Mouse (Mus musculus) neural tube, embryonic 14.5 days (tissue): ENCODE results near the gene Vat1. TPM values are rescaled to one million over a fixed set of nuclear protein-coding genes. Genes with fewer than 3 reads are reported as not detected.

Experiments
- ATAC-seq: fragments of 200-750 bp; cut with Nextera tagmentation; 2 replicates; pipeline ENCODE4 v1.8.0; 2017; ENCODE audit warnings: low read depth, mild to moderate bottlenecking, moderate TSS enrichment, moderate library complexity
- H3K27ac ChIP-seq: fragments of 300-500 bp; sonication (generic); 2 replicates; pipeline ENCODE4 v1.5.1; 2014; ENCODE audit warnings: low read depth, mild to moderate bottlenecking, control low read depth, low read length, moderate library complexity, mixed read lengths
- H3K27me3 ChIP-seq: fragments of 300-500 bp; sonication (generic); 2 replicates; pipeline ENCODE4 v1.6.1; 2014; ENCODE audit warnings: low read length; ENCODE audit not compliant: control insufficient read depth, insufficient read depth
- H3K36me3 ChIP-seq: fragments of 300-500 bp; sonication (generic); 2 replicates; pipeline ENCODE4 v1.6.1; 2014; ENCODE audit warnings: low read length, mixed read lengths; ENCODE audit not compliant: control insufficient read depth, insufficient read depth
- H3K4me1 ChIP-seq: fragments of 300-500 bp; sonication (generic); 2 replicates; pipeline ENCODE4 v1.6.1; 2014; ENCODE audit warnings: low read length; ENCODE audit not compliant: control insufficient read depth, insufficient read depth
- H3K4me2 ChIP-seq: fragments of 300-500 bp; sonication (generic); 2 replicates; pipeline ENCODE4 v1.6.1; 2014; ENCODE audit warnings: mild to moderate bottlenecking, low read depth, low read length, control low read depth
- H3K4me3 ChIP-seq: fragments of 300-500 bp; sonication (generic); 2 replicates; pipeline ENCODE4 v1.5.1; 2014; ENCODE audit warnings: low read depth, low read length, control low read depth, mixed read lengths
- H3K9ac ChIP-seq: fragments of 300-500 bp; sonication (generic); replicated peaks from 2 replicates; pipeline ENCODE4 v1.6.1; 2014; ENCODE audit warnings: low read depth, mild to moderate bottlenecking, control low read depth, low read length, mixed read lengths
- H3K9me3 ChIP-seq: fragments of 300-500 bp; sonication (generic); 2 replicates; pipeline ENCODE4 v1.6.1; 2016; ENCODE audit warnings: low read length; ENCODE audit not compliant: control insufficient read depth
- WGBS: fragments of 180-500 bp; shearing (Covaris S2); extraction: QIAGEN DNeasy Blood & Tissue Kit; methylation state at CpG from one replicate; pipeline ENCODE4 v1.1.7; 2014; 5-methylcytosine and 5-hydroxymethylcytosine counted together
- polyA plus RNA-seq: library from polyadenylated mRNA; unstranded; fragments of >200 nt; fragmentation: Nextera tagmentation; extraction: Ambion mirVana; gene quantifications from 2 replicates; pipeline ENCODE4 v1.2.1, GENCODE M21; 2014

The Vat1 gene
- polyA plus RNA-seq = 67.4 and 90.8 TPM in 2 replicates

DNA sequence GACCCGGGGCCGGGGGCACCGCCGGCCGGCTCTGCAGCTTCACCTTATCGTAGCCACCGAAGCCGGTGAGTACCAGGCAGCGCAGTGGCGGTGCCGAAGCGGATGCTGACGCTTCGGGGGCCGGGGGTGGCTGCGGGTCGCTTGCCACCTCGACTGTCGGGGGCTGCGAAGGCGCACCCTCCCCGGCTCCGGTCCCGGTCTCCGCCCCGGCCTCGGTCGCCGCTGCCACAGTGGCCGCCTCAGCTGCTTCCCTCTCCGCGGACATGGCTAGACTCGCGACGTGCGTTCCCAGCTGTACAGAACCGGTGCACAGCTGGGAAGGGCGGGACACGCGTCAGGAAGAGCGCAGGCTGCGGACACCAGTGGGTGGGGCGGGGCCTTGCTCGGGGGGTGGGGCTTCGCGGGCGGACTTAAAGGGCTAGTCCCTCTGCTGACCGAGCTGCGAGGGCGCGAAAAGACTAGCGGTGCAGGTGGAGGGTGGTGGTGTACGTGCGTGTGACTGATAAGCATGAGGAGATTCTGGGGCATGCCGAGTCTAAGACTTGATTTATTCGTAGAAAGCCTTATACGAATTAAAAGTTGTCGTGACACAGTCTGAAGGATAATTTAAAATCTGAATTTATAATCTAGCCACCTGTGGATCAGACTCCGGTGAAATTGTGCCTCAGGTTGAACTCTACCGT is at the start of gene Vat1:
Vat1 (minus strand) TSS at position 362 of the 683 bp plus-strand sequence.
- 2% methylated on average over 56 of the region's 60 CpGs for WGBS
- Histone ChIP-seq H3K4me2 (peak within 1 kb of the TSS; percentile 62), H3K4me1 (peaks cover 37% of the 10 kb centered on the region), H3K36me3 (peaks cover 14% of the 10 kb centered on the region), H3K9ac (peak within 1 kb of the TSS; percentile 72), H3K9me3 (no peaks in the 10 kb centered on the region), H3K27ac (peak within 1 kb of the TSS; percentile 89), H3K27me3 (no peaks in the 10 kb centered on the region), H3K4me3 (peak within 1 kb of the TSS; percentile 79)
- ATAC-seq = peak; percentile 74

GRCm38 (mm10) chr11:101507090-101507489 is 41.1 kb upstream of the Vat1 start:
- WGBS = 92% methylated on average over 7 of the region's 7 CpGs
- no peak for ATAC-seq
- no peaks in the 10 kb centered on the region for H3K36me3 ChIP-seq

DNA sequence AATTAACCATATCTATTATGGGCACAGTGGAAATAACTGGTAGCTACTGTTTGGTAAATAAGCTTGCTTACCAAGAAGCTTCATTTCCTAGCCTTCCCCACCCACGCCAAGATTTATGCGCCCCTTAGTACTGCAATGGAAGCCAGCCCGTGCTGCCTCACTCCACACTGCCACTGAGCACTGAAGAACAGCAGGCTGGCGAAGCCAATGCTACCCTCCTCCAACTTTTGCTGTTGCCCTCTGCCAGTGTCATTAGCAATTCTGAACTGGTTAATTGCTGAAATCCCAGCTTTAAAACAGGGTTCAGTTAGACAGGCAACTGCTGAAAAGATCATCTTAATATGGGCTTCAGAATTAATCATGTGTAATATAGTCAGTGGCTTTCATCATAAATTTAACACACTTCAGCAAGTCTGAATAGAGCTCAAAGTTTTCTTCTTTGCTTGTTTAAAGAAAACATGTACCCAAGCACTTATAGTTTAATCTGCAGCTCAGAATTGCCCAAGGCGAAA is 40.3 kb upstream of the Vat1 start:
- no peak overlapping the region for H3K4me3 ChIP-seq
- no peaks in the 10 kb centered on the region for H3K9me3 ChIP-seq
- no peak overlapping the region for H3K9ac ChIP-seq
- no peak overlapping the region for H3K4me2 ChIP-seq
- H3K4me1 ChIP-seq = no peaks in the 10 kb centered on the region
- no peak for ATAC-seq
- H3K36me3 ChIP-seq = no peaks in the 10 kb centered on the region
- 83% methylated on average over 5 of the region's 5 CpGs for WGBS
- no peaks in the 10 kb centered on the region for H3K27me3 ChIP-seq
- no peak overlapping the region for H3K27ac ChIP-seq

More at GRCm38 (mm10) chr11:101507090-101507489, 41.1 kb upstream of the Vat1 start:
- Histone ChIP-seq H3K27me3 (no peaks in the 10 kb centered on the region), H3K9me3 (no peaks in the 10 kb centered on the region), H3K4me3 (no peak overlapping the region), H3K4me1 (no peaks in the 10 kb centered on the region), H3K9ac (no peak overlapping the region), H3K27ac (no peak overlapping the region), H3K4me2 (no peak overlapping the region)

- no peak for ATAC-seq
- no peak overlapping the region for H3K27ac ChIP-seq
- WGBS = 73% methylated on average over 6 of the region's 6 CpGs
- H3K27me3 ChIP-seq = no peaks in the 10 kb centered on the region
- no peaks in the 10 kb centered on the region for H3K4me1 ChIP-seq
- H3K4me2 ChIP-seq = no peak overlapping the region
- H3K9me3 ChIP-seq = no peaks in the 10 kb centered on the region
- no peak overlapping the region for H3K4me3 ChIP-seq
- no peaks in the 10 kb centered on the region for H3K36me3 ChIP-seq
- no peak overlapping the region for H3K9ac ChIP-seq
These were observed 20.1 kb upstream of the Vat1 start for GRCm38 (mm10) chr11:101486126-101486525.

DNA sequence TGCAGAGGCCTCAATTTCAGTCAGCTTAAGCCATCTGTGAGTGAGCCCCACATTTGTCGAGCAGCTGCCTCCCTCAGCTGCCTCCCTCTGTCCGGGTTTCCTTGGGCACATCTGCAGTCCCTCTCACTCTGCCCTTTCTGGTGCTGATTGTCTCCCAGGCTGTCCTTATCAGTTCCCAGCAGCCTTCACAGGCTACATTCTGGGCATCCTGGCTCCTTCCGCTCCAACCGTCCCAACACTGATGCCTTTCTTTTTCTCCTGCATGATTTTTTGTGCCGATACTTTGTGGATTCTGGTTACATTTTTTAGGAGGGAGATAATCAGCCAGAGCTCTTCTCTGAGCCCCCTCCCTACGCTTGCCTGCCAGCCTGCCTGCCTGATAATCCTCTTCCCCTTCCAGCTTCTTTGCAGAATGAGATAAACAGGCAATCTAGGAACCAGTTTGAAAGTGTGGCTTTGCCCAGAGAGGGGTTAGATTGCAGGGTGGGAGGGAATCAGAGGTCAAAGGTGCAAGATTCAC is 19.5 kb upstream of the Vat1 start:
- Histone ChIP-seq H3K27ac (no peak overlapping the region), H3K9ac (no peak overlapping the region)
- no peak for ATAC-seq

DNA sequence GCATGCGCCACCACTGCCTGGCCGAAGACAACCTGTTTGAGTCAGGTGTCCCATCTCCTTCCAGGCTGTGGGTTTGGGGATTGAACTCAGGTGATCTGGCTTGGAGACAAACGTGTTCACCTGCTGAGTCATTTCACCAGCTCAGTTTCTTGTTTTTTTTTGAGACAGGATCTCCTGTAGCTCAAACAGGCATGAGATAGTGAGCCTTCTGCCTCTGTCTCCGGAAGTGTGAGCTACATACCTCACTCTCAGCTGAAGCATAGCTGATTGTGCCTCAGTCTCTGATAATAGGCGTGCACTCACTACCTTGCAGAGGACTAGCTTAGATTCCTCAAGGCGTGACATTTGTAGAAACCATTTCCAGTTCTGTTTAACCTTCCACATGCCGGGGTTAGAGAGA is 18.8 kb upstream of the Vat1 start:
- ATAC-seq = no peak
- H3K9me3 ChIP-seq = no peaks in the 10 kb centered on the region
- H3K36me3 ChIP-seq = no peaks in the 10 kb centered on the region
- no peak overlapping the region for H3K4me3 ChIP-seq
- WGBS = 90% methylated on average over 7 of the region's 7 CpGs
- H3K9ac ChIP-seq = no peak overlapping the region
- H3K4me2 ChIP-seq = no peak overlapping the region
- H3K4me1 ChIP-seq = no peaks in the 10 kb centered on the region
- no peak overlapping the region for H3K27ac ChIP-seq
- H3K27me3 ChIP-seq = no peaks in the 10 kb centered on the region

More for the DNA sequence above, 19.5 kb upstream of the Vat1 start:
- H3K9me3 ChIP-seq = no peaks in the 10 kb centered on the region
- no peak overlapping the region for H3K4me3 ChIP-seq
- no peak overlapping the region for H3K4me2 ChIP-seq
- no peaks in the 10 kb centered on the region for H3K36me3 ChIP-seq
- WGBS = 50% methylated on average over 6 of the region's 6 CpGs
- H3K27me3 ChIP-seq = no peaks in the 10 kb centered on the region
- no peaks in the 10 kb centered on the region for H3K4me1 ChIP-seq

GRCm38 (mm10) chr11:101484245-101484644 is 18.2 kb upstream of the Vat1 start:
- Histone ChIP-seq H3K9me3 (no peaks in the 10 kb centered on the region), H3K9ac (no peak overlapping the region), H3K4me2 (no peak overlapping the region), H3K27ac (no peak overlapping the region), H3K4me1 (peaks cover 2% of the 10 kb centered on the region; the same call in 1 of the 2 replicates), H3K27me3 (no peaks in the 10 kb centered on the region), H3K36me3 (no peaks in the 10 kb centered on the region), H3K4me3 (no peak overlapping the region)
- no peak for ATAC-seq
- WGBS = 72% methylated on average over 6 of the region's 6 CpGs

GRCm38 (mm10) chr11:101483804-101484203 is 17.8 kb upstream of the Vat1 start:
- no peak overlapping the region for H3K9ac ChIP-seq
- H3K27me3 ChIP-seq = no peaks in the 10 kb centered on the region
- no peak for ATAC-seq
- H3K27ac ChIP-seq = no peak overlapping the region
- no peak overlapping the region for H3K4me2 ChIP-seq
- peaks cover 5% of the 10 kb centered on the region; the same call in 1 of the 2 replicates for H3K4me1 ChIP-seq
- H3K36me3 ChIP-seq = no peaks in the 10 kb centered on the region
- H3K4me3 ChIP-seq = no peak overlapping the region
- H3K9me3 ChIP-seq = no peaks in the 10 kb centered on the region
- 9% methylated on average over 3 of the region's 3 CpGs for WGBS

- H3K27ac ChIP-seq = no peak overlapping the region
- no peak overlapping the region for H3K4me3 ChIP-seq
- no peak overlapping the region for H3K9ac ChIP-seq
- no peak overlapping the region for H3K4me2 ChIP-seq
- no peaks in the 10 kb centered on the region for H3K36me3 ChIP-seq
- WGBS = 66% methylated on average over 6 of the region's 6 CpGs
- H3K4me1 ChIP-seq = peaks cover 11% of the 10 kb centered on the region; the same call in 1 of the 2 replicates
- ATAC-seq = no peak
- no peaks in the 10 kb centered on the region for H3K27me3 ChIP-seq
- H3K9me3 ChIP-seq = no peaks in the 10 kb centered on the region
These were observed 14.9 kb upstream of the Vat1 start for GRCm38 (mm10) chr11:101480912-101481311.
